Mouse (Mus musculus) liver, postnatal 0 days (tissue): ENCODE measurements around the gene Taar9. TPM values are rescaled to one million over a fixed set of nuclear protein-coding genes. Genes with fewer than 3 reads are reported as not detected.
A peak's percentile ranks its signal among the peaks of the same experiment; 100 is the strongest.
"Not testable (repeated sequence)": the region's sequence is repeated elsewhere in the genome, so short reads cannot be mapped to it uniquely, and the experiment has no call there.

ENCODE experiments used
- ATAC-seq: fragments of 200-750 bp; cut with Nextera tagmentation; 2 replicates; pipeline ENCODE4 v1.8.0; 2017; ENCODE audit warnings: mild to moderate bottlenecking, moderate library complexity
- DNase-seq: peaks from one replicate; pipeline ENCODE4 v3.0.0-alpha.2; 2016
- H3K27ac ChIP-seq: fragments of 300-500 bp; sonication (generic); 2 replicates; pipeline ENCODE4 v1.5.1; 2014; ENCODE audit warnings: antibody characterized with exemption, moderate library complexity, mild to moderate bottlenecking, low read depth
- H3K27me3 ChIP-seq: fragments of 300-500 bp; sonication (generic); 2 replicates; pipeline ENCODE4 v1.6.1; 2014; ENCODE audit warnings: low read length, control low read depth, mixed read lengths; ENCODE audit not compliant: insufficient read depth
- H3K36me3 ChIP-seq: fragments of 300-500 bp; sonication (generic); replicated peaks from 2 replicates; pipeline ENCODE4 v1.6.1; 2014; ENCODE audit warnings: mild to moderate bottlenecking, control low read depth, low read length, moderate library complexity, mixed read lengths; ENCODE audit not compliant: insufficient read depth
- H3K4me1 ChIP-seq: fragments of 300-500 bp; sonication (generic); 2 replicates; pipeline ENCODE4 v1.6.1; 2014; ENCODE audit warnings: antibody characterized with exemption, mild to moderate bottlenecking, control low read depth; ENCODE audit not compliant: insufficient read depth
- H3K4me2 ChIP-seq: fragments of 300-500 bp; sonication (generic); 2 replicates; pipeline ENCODE4 v1.6.1; 2014; ENCODE audit warnings: low read depth, mild to moderate bottlenecking, low read length, moderate library complexity, mixed read lengths
- H3K4me3 ChIP-seq: fragments of 300-500 bp; sonication (generic); 2 replicates; pipeline ENCODE4 v1.5.1; 2014; ENCODE audit warnings: low read depth, low read length
- H3K9ac ChIP-seq: fragments of 300-500 bp; sonication (generic); replicated peaks from 2 replicates; pipeline ENCODE4 v1.6.1; 2014; ENCODE audit warnings: mild to moderate bottlenecking, moderate library complexity
- H3K9me3 ChIP-seq: fragments of 300-500 bp; sonication (generic); 2 replicates; pipeline ENCODE4 v1.6.1; 2016; ENCODE audit warnings: mild to moderate bottlenecking, control low read depth, low read length, mixed read lengths
- CTCF ChIP-seq: sonication (generic); IDR thresholded peaks from 2 replicates; pipeline ENCODE4 v1.5.1; 2016; ENCODE audit warnings: antibody characterized with exemption, low read depth
- EP300 ChIP-seq: IDR thresholded peaks from 2 replicates; pipeline ENCODE4 v1.6.1; 2016; ENCODE audit warnings: antibody characterized with exemption, low read depth, mild to moderate bottlenecking
- WGBS: fragments of 180-500 bp; shearing (Covaris S2); extraction: QIAGEN DNeasy Blood & Tissue Kit; methylation state at CpG from one replicate; pipeline ENCODE4 v1.1.7; 2014; ENCODE audit not compliant: insufficient replicate concordance; 5-methylcytosine and 5-hydroxymethylcytosine counted together
- polyA plus RNA-seq: library from polyadenylated mRNA; unstranded; fragments of >200 nt; fragmentation: Nextera tagmentation; extraction: Ambion mirVana; gene quantifications from 2 replicates; pipeline ENCODE4 v1.2.1, GENCODE M21; 2015

The Taar9 gene
- polyA plus RNA-seq = not detected in 2 replicates

GRCm38 (mm10) chr10:24109434-24109833 lies at the start of gene Taar9:
TSS of gene Taar9 (minus strand) at chr10:24109534.
- not testable (repeated sequence) for DNase-seq, H3K9me3 ChIP-seq, H3K27me3 ChIP-seq, H3K36me3 ChIP-seq, ATAC-seq, H3K9ac ChIP-seq, H3K27ac ChIP-seq, H3K4me2 ChIP-seq, H3K4me1 ChIP-seq, H3K4me3 ChIP-seq
- 83% methylated on average over 8 of the region's 8 CpGs for WGBS

GRCm38 (mm10) chr10:24158470-24159254 lies 49.3 kb upstream of the Taar9 start:
- ATAC-seq = no peak
- no peak overlapping the region for H3K9ac ChIP-seq
- no peak overlapping the region for H3K27ac ChIP-seq
- H3K27me3 ChIP-seq = no peaks in the 10 kb centered on the region
- no peak for DNase-seq
- H3K36me3 ChIP-seq = peaks cover 26% of the 10 kb centered on the region
- no peak for TF ChIP-seq EP300
- TF ChIP-seq CTCF = no peak
- peaks cover 2% of the 10 kb centered on the region for H3K4me1 ChIP-seq
- no peak overlapping the region for H3K4me2 ChIP-seq
- WGBS = 89% methylated on average over 12 of the region's 12 CpGs
- H3K4me3 ChIP-seq = no peak overlapping the region
- H3K9me3 ChIP-seq = no peaks in the 10 kb centered on the region

GRCm38 (mm10) chr10:24150086-24150485 lies 40.8 kb upstream of the Taar9 start:
- Histone ChIP-seq H3K4me2 (peak overlapping the region; percentile 85), H3K27ac (peak overlapping the region; percentile 89; the same call in 1 of the 2 replicates), H3K27me3 (no peaks in the 10 kb centered on the region), H3K9ac (peak overlapping the region; percentile 88), H3K4me1 (peaks cover 15% of the 10 kb centered on the region; the same call in 1 of the 2 replicates), H3K36me3 (peaks cover 5% of the 10 kb centered on the region; the same call in 1 of the 2 replicates), H3K4me3 (peak overlapping the region; percentile 87), H3K9me3 (no peaks in the 10 kb centered on the region)
- DNase-seq (no peak), ATAC-seq (no peak)
- TF ChIP-seq EP300 (no peak), CTCF (no peak)
- 38% methylated on average over 7 of the region's 7 CpGs for WGBS

GRCm38 (mm10) chr10:24149135-24149781 lies 39.9 kb upstream of the Taar9 start, which contains the start of gene Stx7:
TSS of gene Stx7 (plus strand) at chr10:24149302.
- Histone ChIP-seq H3K27ac (peak within 1 kb of the TSS; percentile 89), H3K36me3 (0 out of 2 replicates have a peak, but pooled peaks cover 4% of the 10 kb centered on the region), H3K4me1 (peaks cover 15% of the 10 kb centered on the region; the same call in 1 of the 2 replicates), H3K27me3 (no peaks in the 10 kb centered on the region), H3K4me2 (peak within 1 kb of the TSS; percentile 85), H3K4me3 (peak within 1 kb of the TSS; percentile 87), H3K9ac (peak within 1 kb of the TSS; percentile 88), H3K9me3 (no peaks in the 10 kb centered on the region)
- ATAC-seq (peak; percentile 98), DNase-seq (peak; percentile 96)
- 1% methylated on average over 43 of the region's 45 CpGs for WGBS
- TF ChIP-seq EP300 (no peak), CTCF (no peak)

- no peaks in the 10 kb centered on the region for H3K36me3 ChIP-seq
- ATAC-seq = no peak
These were observed 33.4 kb upstream of the Taar9 start for GRCm38 (mm10) chr10:24142735-24143134.

GRCm38 (mm10) chr10:24138623-24139261 lies 29.4 kb upstream of the Taar9 start:
- Histone ChIP-seq H3K4me2 (no peak overlapping the region), H3K9ac (no peak overlapping the region), H3K27ac (no peak overlapping the region), H3K4me3 (no peak overlapping the region), H3K4me1 (peaks cover 9% of the 10 kb centered on the region), H3K27me3 (no peaks in the 10 kb centered on the region), H3K9me3 (no peaks in the 10 kb centered on the region), H3K36me3 (no peaks in the 10 kb centered on the region)
- TF ChIP-seq CTCF = no peak
- no peak for TF ChIP-seq EP300
- WGBS = 66% methylated on average over 2 of the region's 2 CpGs
- DNase-seq (no peak), ATAC-seq (no peak; the same call in 1 of the 2 replicates)

More at GRCm38 (mm10) chr10:24142735-24143134, 33.4 kb upstream of the Taar9 start:
- Histone ChIP-seq H3K4me2 (no peak overlapping the region), H3K9ac (no peak overlapping the region), H3K4me3 (no peak overlapping the region), H3K9me3 (no peaks in the 10 kb centered on the region), H3K27me3 (no peaks in the 10 kb centered on the region), H3K4me1 (no peaks in the 10 kb centered on the region), H3K27ac (no peak overlapping the region)
- TF ChIP-seq CTCF = no peak
- TF ChIP-seq EP300 = no peak
- 33% methylated on average over 3 of the region's 3 CpGs for WGBS
- no peak for DNase-seq
